Mouse (Mus musculus) stomach, postnatal 0 days (tissue): ENCODE data around the gene Tmem174.

Source experiments
- CTCF ChIP-seq: IDR thresholded peaks from 2 replicates; pipeline ENCODE4 v1.5.1; 2016; ENCODE audit warnings: antibody characterized with exemption, low read depth, mild to moderate bottlenecking, moderate library complexity
- EP300 ChIP-seq: optimal IDR thresholded peaks from 2 replicates; pipeline ENCODE3; 2016; ENCODE audit warnings: antibody characterized with exemption

GRCm38 (mm10) chr13:98624506-98624905 is 12.7 kb downstream of the Tmem174 start:
- TF ChIP-seq CTCF = no peak
- TF ChIP-seq EP300 = no peak
